Mouse (Mus musculus) forelimb bud, embryonic 11.5 days (tissue): Measurements from ENCODE around the gene Olfr697.
"Not testable (repeated sequence)": the region's sequence is repeated elsewhere in the genome, so short reads cannot be mapped to it uniquely, and the experiment has no call there.

Experiments
- DNase-seq: peaks from one replicate; pipeline ENCODE4 v3.0.0-alpha.2; 2012; ENCODE audit warnings: low read depth, low spot score

Gene Olfr697

DNA sequence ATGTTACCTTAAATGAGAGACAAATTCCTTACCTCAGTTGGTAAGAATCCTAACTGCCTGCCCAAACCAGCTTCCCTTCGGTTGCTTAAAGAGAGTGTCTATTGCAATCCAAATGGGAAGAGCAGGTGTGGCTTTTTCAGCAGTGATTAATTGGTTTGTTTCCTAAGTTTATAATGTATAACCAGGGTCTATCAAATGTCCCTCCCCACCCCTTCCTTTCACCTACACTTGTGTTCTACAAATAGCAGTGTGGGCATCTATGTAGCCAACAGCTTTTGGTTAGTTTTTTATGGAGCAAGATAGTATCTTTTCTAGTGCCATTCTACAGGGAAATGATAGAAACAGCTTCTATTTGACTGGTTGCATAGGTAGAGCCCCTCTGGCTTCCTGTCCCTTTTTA lies at the start of gene Olfr697:
TSS of gene Olfr697 (minus strand) at position 101 of the 400 bp plus-strand sequence.
- DNase-seq, result no peak

DNA sequence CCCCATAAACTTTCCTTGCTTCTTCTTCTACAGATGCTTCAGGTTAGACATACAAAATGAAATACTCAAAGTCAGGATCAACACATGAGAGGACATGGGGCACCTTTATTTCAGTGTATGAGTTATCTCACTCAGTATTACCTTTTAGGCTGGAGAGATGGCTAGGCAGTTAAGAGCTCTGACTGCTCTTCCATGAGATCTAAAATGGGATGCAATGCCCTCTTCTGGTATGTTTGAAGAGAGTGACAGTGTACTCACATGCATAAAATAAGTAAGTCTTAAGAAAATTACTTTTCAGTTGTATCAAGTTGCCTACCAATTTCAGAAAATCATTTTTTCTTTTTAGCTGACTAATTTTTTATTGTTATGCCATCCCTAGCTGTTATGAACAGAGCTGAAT lies 46.1 kb upstream of the Olfr697 start:
- DNase-seq, result no peak

DNA sequence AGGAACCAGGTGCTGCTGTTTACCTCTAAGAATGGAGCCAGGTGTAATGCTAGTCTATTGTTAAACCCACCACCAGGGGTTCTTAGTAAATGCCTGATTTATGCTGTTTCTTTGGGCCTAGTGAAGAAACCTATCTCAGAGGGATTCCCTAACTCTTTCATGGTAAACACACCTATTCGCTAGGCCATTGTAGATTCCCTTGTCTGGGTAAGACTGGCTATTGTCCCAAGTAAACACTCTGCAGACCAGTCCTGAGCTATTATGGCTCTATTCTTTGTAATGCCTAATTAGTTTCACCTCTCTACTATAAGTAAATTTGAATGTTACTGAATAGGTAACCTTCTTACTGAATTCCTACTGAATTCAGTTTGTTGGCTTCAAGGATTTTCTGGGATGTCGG lies 18.8 kb upstream of the Olfr697 start:
- DNase-seq, result not testable (repeated sequence)

DNA sequence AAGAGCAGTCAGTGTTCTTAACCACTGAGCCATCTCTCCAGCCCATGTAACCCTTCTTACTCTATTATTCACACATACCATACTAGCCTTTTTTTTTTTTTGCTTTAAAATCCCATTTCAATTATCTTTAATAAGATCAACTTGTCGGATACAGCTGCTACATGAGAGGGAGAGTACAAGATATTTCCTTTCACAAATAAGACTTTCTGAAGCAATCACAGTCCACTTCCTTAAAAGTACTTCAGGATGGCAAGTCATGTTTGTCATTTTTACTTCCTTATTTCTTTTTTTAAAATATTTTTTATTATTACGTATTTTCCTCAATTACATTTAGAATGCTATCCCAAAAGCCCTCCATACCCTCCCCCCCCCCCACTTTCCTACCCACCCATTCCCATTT lies 16.6 kb upstream of the Olfr697 start:
- no peak for DNase-seq

DNA sequence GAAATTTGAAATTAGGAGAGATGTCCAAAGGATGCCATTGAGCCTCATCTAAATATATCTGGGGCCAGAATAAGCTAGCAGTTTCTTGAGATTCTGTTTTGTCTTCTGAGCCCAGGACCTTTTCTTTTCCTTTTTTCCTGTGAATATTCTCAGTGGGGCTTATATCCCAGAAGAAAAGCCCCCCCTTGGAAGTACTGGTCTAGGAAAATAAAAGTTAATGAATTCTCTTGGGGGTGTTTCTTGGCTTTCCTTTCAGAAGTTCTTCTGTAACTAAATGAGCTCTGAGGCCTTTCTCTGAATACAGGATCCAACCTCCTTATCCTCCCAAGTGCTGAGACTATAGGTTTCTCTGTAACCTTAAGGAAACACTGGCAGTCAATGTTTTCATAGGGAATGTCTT lies 13.1 kb upstream of the Olfr697 start, which contains the start of gene Olfr698:
TSS of gene Olfr698 (minus strand) at position 101 of the 400 bp plus-strand sequence.
- DNase-seq, result no peak

DNA sequence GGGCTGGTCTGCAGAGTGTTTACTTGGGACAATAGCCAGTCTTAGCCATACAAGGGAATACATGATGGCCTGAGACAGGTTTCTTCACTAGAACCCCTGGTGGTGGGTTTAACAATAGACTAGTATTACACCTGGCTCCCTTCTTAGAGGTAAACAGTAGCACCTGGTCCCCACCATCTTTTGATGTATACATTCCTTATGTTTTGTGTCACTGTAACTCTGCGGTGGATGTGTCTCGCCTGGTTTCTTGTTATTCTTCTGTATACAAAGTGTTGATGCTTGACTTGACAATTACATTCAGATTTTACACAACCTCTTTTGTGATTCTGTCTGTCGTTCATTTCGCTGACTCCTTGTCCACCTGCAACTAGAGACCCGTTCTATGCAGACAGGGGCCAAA lies 3.6 kb upstream of the Olfr697 start:
- DNase-seq, result no peak

DNA sequence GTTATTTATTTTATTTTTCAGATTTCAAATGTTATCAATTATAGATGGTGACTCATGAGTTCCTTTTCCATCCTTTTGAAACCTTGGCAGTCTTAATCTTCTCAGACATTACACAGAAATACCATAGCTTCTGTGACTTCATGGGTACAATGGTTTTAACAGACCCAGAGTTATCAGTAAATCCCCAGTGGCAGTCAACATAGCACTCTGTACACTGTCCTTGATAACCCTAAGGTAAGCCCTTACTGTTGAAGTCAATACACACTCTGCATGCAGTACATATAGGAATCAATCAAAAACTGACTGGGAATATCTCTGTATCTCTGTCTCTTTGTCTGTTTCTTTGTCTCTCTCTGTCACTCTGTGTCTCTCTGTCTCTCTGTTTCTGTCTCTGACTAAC lies 5.2 kb downstream of the Olfr697 start:
- DNase-seq, result no peak

DNA sequence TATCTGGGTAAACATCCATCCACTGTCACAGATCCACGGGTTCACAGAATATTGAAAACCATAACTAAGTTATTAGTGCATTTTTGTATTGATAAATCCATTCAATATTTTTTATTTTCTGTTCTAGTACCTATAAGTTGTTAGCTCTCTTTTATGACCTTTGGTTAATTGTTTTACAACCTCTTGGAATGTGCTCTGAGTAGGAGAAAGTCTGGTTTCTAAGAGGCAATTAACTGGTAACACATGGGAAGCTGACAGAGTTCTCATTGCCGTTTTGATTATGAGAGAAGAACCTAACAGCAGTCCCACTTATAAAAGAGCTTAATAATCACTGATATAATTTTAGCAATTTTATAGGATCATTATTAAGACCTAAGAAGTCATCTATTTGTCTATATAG lies 8.5 kb downstream of the Olfr697 start:
- DNase-seq, result no peak

DNA sequence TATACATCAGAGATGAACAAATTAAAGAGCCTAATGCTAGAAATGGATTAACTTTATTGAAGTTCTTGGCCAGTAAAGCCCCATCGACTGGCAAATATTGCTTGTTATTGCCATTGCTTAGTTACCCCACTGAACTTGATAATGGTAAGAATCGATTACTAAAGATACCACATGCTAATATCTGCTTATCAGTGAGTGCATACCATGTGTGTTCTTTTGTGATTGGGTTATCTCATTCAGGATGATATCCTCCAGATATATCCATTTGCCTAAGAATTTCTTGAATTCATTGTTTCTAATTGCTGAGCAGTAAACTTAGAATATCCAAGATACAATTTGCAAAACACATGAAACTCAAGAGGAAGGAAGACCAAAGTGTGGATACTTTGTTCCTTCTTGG lies 16.6 kb downstream of the Olfr697 start:
- not testable (repeated sequence) for DNase-seq

DNA sequence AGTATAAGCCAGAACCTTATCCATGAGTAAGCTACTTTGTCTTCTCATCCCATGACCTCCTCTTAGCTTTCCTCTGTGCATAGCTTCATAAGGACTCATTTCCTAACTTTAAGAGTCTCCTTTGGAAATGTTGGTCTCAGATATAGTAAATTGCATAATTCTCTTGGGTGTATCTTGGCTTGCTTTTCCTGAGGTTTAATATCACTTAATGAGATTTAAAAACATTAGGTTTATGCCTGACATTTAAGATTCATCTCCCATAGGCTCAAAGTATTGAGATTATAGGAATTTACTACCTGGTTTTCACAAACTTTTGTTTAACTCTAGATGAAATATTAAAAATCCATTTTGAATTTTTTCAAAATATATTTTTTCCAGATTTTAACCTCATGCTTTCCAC lies 25.9 kb downstream of the Olfr697 start, which contains the start of gene Olfr695:
TSS of gene Olfr695 (minus strand) at position 101 of the 400 bp plus-strand sequence.
- DNase-seq, result no peak

DNA sequence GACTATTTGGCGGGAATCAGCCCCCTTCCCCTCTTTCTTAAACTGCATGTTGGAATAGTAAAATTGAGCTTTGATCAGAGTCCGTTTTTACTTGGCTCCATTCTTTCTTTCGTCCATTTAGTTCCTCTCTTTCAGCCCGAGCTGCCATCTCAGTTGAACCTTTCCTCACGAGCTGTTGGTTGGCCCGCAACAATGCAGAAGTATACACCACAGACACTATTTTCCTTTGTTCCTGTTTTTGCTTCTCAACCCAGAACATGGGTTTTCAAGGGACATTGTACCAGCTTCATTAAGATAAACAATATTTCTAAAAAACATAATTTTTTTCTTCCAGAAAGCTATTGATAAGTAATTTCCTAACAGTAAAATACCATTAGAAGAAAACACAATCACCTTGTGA lies 30.8 kb downstream of the Olfr697 start:
- DNase-seq, result no peak

DNA sequence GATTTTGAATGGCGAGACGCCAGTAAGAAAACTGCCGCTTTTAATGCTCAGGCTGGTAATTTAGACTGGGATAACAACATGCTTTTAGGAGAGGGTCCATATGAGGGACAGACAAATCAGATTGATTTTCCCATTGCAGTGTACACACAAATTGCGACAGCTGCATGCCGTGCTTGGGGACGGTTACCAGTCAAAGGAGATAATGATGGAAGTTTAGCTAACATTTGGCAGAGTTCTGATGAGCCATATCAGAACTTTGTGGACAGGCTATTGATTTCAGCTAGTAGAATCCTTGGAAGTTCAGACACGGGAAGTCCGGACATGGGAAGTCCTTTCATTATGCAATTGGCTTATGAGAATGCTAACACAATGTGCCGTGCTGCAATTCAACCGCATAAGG lies 34.5 kb downstream of the Olfr697 start:
- not testable (repeated sequence) for DNase-seq

DNA sequence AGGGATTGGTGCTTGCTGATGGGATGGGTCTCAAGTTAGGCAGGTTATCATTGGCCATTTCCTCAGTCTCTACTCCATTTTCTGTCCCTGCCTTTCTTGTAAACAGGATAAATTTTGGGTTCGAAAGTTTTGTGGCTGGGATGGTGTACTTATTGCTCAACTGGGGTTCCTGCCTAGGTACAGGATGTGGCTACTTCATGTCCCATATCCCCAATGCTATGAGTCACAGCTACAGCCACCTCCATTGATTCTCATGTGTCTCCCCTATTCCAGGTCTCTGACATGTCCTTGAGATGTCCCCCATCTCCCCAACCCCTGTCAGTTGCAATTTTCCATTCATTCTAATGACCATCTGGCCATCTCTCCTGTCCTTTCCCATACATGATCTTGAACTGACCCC lies 45.4 kb downstream of the Olfr697 start:
- no peak for DNase-seq

DNA sequence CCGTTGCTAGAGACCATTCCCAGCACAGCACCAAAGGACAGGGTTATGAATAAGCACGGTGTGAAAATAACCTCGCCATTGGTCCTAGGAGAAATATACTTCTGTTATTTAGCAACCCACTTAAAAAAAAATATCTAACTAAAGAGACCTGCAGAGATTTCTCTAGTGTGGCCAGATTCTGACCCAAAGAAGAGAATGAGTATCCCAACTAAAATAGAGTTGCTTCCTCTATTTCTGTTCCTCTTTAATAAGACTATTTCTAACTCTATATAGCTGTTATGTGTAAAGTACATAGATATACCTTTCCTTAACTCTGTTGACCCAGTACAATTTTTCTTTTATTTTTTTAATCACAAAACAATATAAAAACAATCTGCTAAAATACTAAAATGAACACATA lies 49.3 kb downstream of the Olfr697 start:
- DNase-seq, result no peak

DNA sequence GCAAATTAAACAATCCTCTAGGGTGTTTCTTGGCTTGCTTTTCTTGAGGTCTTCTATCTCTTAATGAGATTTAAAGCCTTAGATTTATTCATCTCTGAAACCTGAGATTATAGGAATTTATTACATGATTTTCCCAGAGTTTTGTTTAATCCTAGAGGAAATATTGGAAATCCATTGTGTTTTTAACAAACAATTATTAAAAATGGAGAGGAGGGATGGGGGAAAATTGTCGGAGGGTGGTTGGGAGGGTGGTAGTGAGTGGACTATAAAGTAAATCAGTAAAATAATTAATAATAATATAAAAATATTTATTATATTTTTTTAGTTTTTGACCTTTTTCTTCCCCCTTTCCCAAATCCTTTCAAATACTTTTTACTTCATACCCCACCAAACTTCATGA lies 50.5 kb downstream of the Olfr697 start, which contains the start of gene Olfr694:
TSS of gene Olfr694 (minus strand) at position 101 of the 400 bp plus-strand sequence.
- DNase-seq, result no peak
